Mouse (Mus musculus) hindbrain, embryonic 14.5 days (tissue): Measurements from ENCODE around the gene Zfp664. TPM values are rescaled to one million over a fixed set of nuclear protein-coding genes. Genes with fewer than 3 reads are reported as not detected.

Source experiments
- ATAC-seq: fragments of 200-750 bp; cut with Nextera tagmentation; 2 replicates; pipeline ENCODE4 v1.8.0; 2017; ENCODE audit warnings: moderate number of reproducible peaks, mild to moderate bottlenecking, moderate TSS enrichment, moderate library complexity; ENCODE audit not compliant: low FRiP score
- DNase-seq: peaks from one replicate; pipeline ENCODE4 v3.0.0-alpha.2; 2015; ENCODE audit warnings: low spot score
- H3K27ac ChIP-seq: fragments of 300-500 bp; sonication (generic); 2 replicates; pipeline ENCODE4 v1.5.1; 2014; ENCODE audit warnings: mild to moderate bottlenecking, moderate library complexity
- H3K27me3 ChIP-seq: fragments of 300-500 bp; sonication (generic); 2 replicates; pipeline ENCODE4 v1.6.1; 2014; ENCODE audit warnings: mild to moderate bottlenecking, low read length, mixed read lengths; ENCODE audit not compliant: control insufficient read depth, insufficient read depth
- H3K36me3 ChIP-seq: fragments of 300-500 bp; sonication (generic); replicated peaks from 2 replicates; pipeline ENCODE4 v1.6.1; 2014; ENCODE audit not compliant: control insufficient read depth, insufficient read depth
- H3K4me1 ChIP-seq: fragments of 300-500 bp; sonication (generic); replicated peaks from 2 replicates; pipeline ENCODE4 v1.6.1; 2014; ENCODE audit warnings: antibody characterized with exemption, low read length, mixed read lengths; ENCODE audit not compliant: control insufficient read depth, insufficient read depth
- H3K4me2 ChIP-seq: fragments of 300-500 bp; sonication (generic); replicated peaks from 2 replicates; pipeline ENCODE4 v1.6.1; 2014; ENCODE audit warnings: mild to moderate bottlenecking, moderate library complexity
- H3K4me3 ChIP-seq: fragments of 300-500 bp; sonication (generic); replicated peaks from 2 replicates; pipeline ENCODE4 v1.5.1; 2014; ENCODE audit warnings: mild to moderate bottlenecking, low read length
- H3K9ac ChIP-seq: fragments of 300-500 bp; sonication (generic); 2 replicates; pipeline ENCODE4 v1.6.1; 2014
- H3K9me3 ChIP-seq: fragments of 300-500 bp; sonication (generic); 2 replicates; pipeline ENCODE4 v1.6.1; 2016; ENCODE audit warnings: low read length; ENCODE audit not compliant: control insufficient read depth
- WGBS: fragments of 180-500 bp; shearing (Covaris S2); extraction: QIAGEN DNeasy Blood & Tissue Kit; methylation state at CpG from one replicate; pipeline ENCODE4 v1.1.7; 2014; 5-methylcytosine and 5-hydroxymethylcytosine counted together
- polyA plus RNA-seq: library from polyadenylated mRNA; unstranded; fragments of >200 nt; fragmentation: Nextera tagmentation; extraction: Ambion mirVana; gene quantifications from 2 replicates; pipeline ENCODE4 v1.2.1, GENCODE M21; 2014

The Zfp664 gene
- polyA plus RNA-seq, 1 experiment from 2014 or later: 76.3 TPM

DNA sequence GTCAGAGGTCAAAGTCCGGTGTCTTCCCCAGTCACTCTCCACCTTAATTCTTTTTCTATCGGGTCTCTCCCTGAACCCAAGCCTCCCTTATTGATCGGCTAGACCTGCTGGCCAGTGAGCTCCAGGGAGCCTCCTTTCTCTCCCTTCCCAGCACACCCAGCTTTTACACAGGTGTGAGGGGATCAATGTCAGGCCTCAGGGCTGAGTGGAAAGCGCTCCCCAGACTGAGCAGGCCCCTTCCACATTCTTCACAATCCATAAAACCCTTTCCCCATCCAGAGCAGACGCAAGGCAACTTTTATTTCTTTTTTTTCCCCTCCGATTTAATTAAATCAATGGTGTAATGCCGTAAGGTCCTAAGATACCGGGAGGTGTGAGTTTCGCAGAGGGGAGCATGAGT is 68.1 kb downstream of the Zfp664 start:
- ATAC-seq (no peak), DNase-seq (no peak)
- H3K27me3 ChIP-seq: no peaks in the 10 kb centered on the region
- H3K36me3 ChIP-seq: no peaks in the 10 kb centered on the region
- H3K27ac ChIP-seq: peak overlapping the region; percentile 53; the same call in 1 of the 2 replicates
- peaks cover 7% of the 10 kb centered on the region; the same call in 1 of the 2 replicates for H3K4me1 ChIP-seq
- 28% methylated on average over 9 of the region's 9 CpGs for WGBS
- peak overlapping the region; percentile 22; the same call in 1 of the 2 replicates for H3K9ac ChIP-seq
- no peaks in the 10 kb centered on the region for H3K9me3 ChIP-seq
- H3K4me3 ChIP-seq: no peak overlapping the region
- H3K4me2 ChIP-seq: no peak overlapping the region

DNA sequence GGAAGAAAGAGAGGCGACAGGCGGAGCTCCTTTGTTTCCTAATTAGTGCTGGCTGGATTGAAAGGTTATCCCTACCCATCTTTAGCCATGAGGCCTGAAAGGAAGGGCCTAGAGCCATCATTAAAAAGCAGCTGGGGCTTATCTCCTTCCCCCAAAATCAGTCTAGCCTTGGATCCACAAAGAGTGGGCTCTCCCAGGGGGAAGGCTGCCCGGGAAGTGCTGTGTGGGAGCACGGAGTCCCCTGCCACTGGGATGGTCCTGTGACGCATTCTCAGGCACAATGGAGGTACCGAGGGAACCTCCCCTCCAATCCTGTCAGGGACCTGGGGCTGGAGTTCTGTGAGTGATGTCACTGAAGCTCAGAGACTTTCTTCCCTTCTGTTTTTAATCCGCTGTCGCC is 68.6 kb downstream of the Zfp664 start:
- H3K27ac ChIP-seq: 0 out of 2 replicates have a peak overlapping the region, but pooled peaks have one; percentile 53
- WGBS: 9% methylated on average over 8 of the region's 8 CpGs
- no peak for ATAC-seq

DNA sequence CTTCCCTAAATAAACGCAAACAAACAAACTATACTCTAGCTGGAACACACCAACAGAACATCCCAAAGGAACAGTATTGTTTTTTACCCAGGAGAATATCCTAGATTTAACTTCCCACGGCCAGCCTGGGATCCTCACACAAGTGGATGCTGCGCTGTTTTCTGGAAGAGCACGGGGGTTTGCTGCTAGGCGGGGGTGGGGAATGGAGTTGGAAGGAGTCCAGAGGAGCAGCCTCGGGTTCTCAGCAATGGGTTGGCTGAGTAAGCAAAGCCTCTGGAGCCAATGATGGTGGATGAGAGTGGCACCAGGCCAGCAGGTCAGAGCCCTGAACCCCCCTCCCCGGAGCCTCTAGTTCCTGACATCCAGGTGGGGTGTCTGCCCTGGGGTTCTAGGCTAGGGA is 72.1 kb downstream of the Zfp664 start:
- 58% methylated on average over 7 of the region's 7 CpGs for WGBS
- Histone ChIP-seq H3K4me3 (no peak overlapping the region), H3K9ac (no peak overlapping the region), H3K36me3 (no peaks in the 10 kb centered on the region), H3K27me3 (no peaks in the 10 kb centered on the region), H3K4me2 (no peak overlapping the region), H3K9me3 (0 out of 2 replicates have a peak, but pooled peaks cover 6% of the 10 kb centered on the region), H3K4me1 (peaks cover 7% of the 10 kb centered on the region; the same call in 1 of the 2 replicates), H3K27ac (no peak overlapping the region)
- no peak for ATAC-seq
- no peak for DNase-seq

More for the DNA sequence above, 68.6 kb downstream of the Zfp664 start:
- H3K4me3 ChIP-seq: no peak overlapping the region
- no peaks in the 10 kb centered on the region for H3K9me3 ChIP-seq
- H3K4me2 ChIP-seq: no peak overlapping the region
- H3K27me3 ChIP-seq: no peaks in the 10 kb centered on the region
- H3K36me3 ChIP-seq: no peaks in the 10 kb centered on the region
- H3K4me1 ChIP-seq: peaks cover 7% of the 10 kb centered on the region; the same call in 1 of the 2 replicates
- H3K9ac ChIP-seq: peak overlapping the region; percentile 22; the same call in 1 of the 2 replicates
- DNase-seq: no peak

DNA sequence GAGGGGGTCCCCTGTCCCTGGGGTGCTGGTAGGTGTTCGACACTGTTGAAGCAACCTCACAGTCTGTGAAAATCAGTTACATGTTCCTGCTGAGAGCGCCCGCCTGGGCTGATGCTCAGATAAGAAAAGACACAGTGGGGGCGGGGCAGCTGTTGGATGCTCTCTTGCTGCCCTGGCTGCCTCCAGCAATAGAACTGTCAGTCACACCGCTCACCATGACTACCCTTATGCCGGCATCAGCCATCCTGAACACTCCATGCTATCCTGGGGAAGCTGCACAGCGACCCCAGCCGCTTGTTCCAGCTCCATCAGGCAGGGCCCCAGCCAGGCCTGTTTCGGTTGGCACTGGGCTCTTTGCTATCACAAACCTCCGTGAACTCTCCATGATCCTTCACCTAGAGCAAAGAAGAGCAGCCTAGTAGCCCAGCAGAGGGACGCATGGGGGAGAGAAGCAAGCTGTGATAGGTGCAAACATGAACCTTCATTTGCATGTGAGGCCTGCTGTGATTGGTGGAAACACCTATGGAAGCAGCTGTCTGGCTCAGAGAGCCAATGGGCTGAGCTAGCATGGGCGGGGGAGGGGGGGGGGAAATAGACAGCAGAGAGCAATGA is 80.8 kb downstream of the Zfp664 start:
- Histone ChIP-seq H3K36me3 (no peaks in the 10 kb centered on the region), H3K4me2 (no peak overlapping the region), H3K4me3 (no peak overlapping the region), H3K27ac (no peak overlapping the region), H3K9me3 (peaks cover 11% of the 10 kb centered on the region; the same call in 1 of the 2 replicates), H3K4me1 (no peaks in the 10 kb centered on the region), H3K27me3 (no peaks in the 10 kb centered on the region), H3K9ac (no peak overlapping the region)
- DNase-seq (peak; percentile 42), ATAC-seq (0 out of 2 replicates have a peak, but pooled peaks have one; percentile 48)
- WGBS: 47% methylated on average over 12 of the region's 12 CpGs

DNA sequence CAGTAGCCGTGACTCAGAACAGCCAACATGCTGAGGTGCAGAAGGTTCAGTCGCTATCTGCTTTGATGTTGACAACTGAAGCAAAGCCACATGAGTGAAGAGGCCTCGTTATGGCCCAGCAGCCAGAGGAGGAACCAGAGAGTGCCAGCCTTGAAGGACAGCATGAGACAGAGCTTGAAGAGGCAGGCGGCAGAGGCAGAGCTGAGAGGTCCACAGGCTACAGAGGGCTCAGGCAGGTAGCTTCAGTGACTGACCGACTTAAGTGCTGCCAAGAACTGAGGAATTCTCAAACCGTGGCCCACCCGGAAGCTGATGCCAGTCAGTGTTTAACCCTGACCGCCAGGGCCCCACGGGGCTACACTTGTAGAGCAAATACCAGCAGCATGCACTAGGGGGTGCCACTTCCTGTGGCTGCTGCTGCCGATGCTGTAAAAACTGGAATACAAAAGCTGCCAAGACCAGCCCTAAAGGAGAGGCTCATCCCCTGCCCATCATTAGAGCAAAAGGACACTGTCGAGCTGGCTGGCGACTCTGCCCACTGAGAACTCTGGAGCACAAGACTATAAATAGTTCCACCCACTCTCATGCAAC is 81.4 kb downstream of the Zfp664 start:
- DNase-seq: peak; percentile 40
- H3K36me3 ChIP-seq: no peaks in the 10 kb centered on the region
- H3K27me3 ChIP-seq: no peaks in the 10 kb centered on the region
- H3K4me1 ChIP-seq: no peaks in the 10 kb centered on the region
- no peak overlapping the region for H3K4me3 ChIP-seq
- ATAC-seq: no peak
- no peak overlapping the region for H3K9ac ChIP-seq
- 67% methylated on average over 12 of the region's 12 CpGs for WGBS
- H3K9me3 ChIP-seq: peaks cover 11% of the 10 kb centered on the region; the same call in 1 of the 2 replicates
- H3K27ac ChIP-seq: no peak overlapping the region
- no peak overlapping the region for H3K4me2 ChIP-seq

DNA sequence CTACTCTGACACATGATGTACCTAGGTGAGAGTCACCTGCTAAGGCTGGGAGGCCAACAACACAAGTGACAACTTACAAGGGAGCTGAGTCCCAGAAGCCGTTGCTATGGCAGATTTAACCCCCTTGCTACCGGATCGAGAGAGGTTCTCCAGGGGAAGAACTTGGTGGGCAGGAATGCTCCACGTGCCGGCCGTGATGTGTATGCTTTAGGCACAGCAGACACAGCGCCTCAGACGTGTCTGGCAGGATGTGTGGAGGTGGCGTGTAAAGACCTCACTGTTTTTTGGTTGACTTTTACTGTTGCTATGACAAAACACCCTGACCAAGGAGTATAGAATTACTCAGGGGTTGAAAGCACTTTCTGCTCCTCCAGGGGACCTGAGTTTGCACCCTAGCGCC is 81.9 kb downstream of the Zfp664 start:
- 92% methylated on average over 10 of the region's 10 CpGs for WGBS
- H3K9ac ChIP-seq: no peak overlapping the region
- DNase-seq (no peak), ATAC-seq (no peak)
- no peaks in the 10 kb centered on the region for H3K4me1 ChIP-seq
- H3K9me3 ChIP-seq: peaks cover 11% of the 10 kb centered on the region; the same call in 1 of the 2 replicates
- no peaks in the 10 kb centered on the region for H3K27me3 ChIP-seq
- no peak overlapping the region for H3K4me3 ChIP-seq
- H3K36me3 ChIP-seq: no peaks in the 10 kb centered on the region
- no peak overlapping the region for H3K27ac ChIP-seq
- no peak overlapping the region for H3K4me2 ChIP-seq

DNA sequence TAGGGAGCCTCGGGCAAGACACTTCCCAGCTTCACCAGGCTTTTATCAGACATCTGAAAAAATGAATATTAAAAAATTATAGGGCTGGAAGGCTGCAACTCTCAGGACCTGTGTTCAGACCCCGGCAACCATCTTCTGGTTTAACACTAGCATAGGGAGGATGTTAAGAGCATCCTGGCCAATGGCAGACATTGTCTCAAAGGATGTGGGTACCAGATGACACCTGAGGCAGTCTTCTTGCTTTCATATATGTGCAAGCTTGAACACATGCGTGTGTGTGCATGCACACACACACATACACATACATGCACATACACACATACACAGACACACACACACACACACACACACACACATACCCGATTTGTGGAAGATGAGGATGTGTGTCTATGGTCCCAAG is 82.6 kb downstream of the Zfp664 start:
- Histone ChIP-seq H3K4me3 (no peak overlapping the region), H3K36me3 (no peaks in the 10 kb centered on the region), H3K4me2 (no peak overlapping the region), H3K9ac (no peak overlapping the region), H3K27ac (no peak overlapping the region), H3K9me3 (peaks cover 11% of the 10 kb centered on the region; the same call in 1 of the 2 replicates), H3K4me1 (no peaks in the 10 kb centered on the region), H3K27me3 (no peaks in the 10 kb centered on the region)
- no peak for DNase-seq
- no peak for ATAC-seq
- 93% methylated on average over 4 of the region's 4 CpGs for WGBS

DNA sequence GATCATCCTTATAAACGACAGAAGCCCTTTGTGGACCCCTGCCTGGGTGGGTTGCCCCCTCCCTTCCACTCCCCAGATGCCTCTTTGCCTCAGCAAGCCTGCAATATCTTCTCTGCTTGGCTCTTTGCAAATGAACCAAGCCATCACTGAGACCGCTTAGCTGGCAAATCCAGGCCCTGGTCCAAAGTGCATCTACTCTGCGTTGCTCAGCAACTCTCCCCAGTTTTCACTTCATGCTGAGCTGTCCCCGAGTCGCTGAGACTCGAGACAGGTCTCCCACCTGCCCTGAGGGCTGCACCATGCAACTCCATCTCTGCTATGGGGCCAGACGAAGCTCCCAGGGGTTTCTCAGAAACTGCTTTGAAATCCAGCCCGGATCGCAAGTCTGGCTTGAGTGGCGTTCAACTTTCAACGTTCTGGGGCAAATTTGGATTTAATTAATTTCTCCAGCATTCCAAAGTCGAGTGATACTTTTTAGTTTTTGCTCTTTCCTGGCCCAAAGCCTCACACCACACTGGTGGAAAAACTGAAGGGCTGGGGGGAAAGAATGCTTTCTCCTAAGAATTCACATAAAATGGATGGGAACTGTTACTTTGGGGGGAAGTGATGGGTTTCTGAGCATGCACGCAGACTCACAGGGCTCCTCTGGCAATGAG is 88.3 kb downstream of the Zfp664 start:
- H3K36me3 ChIP-seq: no peaks in the 10 kb centered on the region
- no peak; the same call in 1 of the 2 replicates for ATAC-seq
- 53% methylated on average over 13 of the region's 13 CpGs for WGBS
- H3K4me3 ChIP-seq: no peak overlapping the region
- no peaks in the 10 kb centered on the region for H3K27me3 ChIP-seq
- no peak for DNase-seq
- H3K4me2 ChIP-seq: no peak overlapping the region
- 0 out of 2 replicates have a peak overlapping the region, but pooled peaks have one; percentile 29 for H3K27ac ChIP-seq
- H3K9ac ChIP-seq: no peak overlapping the region
- peaks cover 11% of the 10 kb centered on the region; the same call in 1 of the 2 replicates for H3K9me3 ChIP-seq
- H3K4me1 ChIP-seq: no peaks in the 10 kb centered on the region; the same call in 1 of the 2 replicates

DNA sequence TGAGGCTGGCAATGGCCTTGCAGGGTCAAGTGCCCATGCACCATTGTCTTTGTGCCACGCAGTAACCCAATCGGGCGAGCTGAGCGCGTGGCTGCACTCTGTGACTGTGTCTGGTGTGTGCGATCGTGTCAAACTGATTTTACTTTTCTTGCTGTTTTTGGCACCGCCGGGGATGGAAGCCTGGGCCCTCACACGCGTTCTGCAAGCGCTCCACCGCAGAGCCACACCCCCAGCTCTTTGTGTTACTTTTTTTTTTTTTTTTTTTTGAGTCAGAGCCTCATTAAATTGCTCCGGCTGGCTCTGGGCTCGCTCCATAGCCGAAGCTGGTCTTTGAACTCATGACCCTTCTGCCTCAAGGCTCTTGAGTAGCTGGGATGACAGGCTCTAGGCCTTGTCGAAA is 88.8 kb downstream of the Zfp664 start:
- peaks cover 11% of the 10 kb centered on the region; the same call in 1 of the 2 replicates for H3K9me3 ChIP-seq
- H3K4me2 ChIP-seq: no peak overlapping the region
- no peaks in the 10 kb centered on the region for H3K36me3 ChIP-seq
- 0 out of 2 replicates have a peak overlapping the region, but pooled peaks have one; percentile 29 for H3K27ac ChIP-seq
- H3K4me1 ChIP-seq: no peaks in the 10 kb centered on the region; the same call in 1 of the 2 replicates
- DNase-seq (no peak), ATAC-seq (no peak)
- 56% methylated on average over 17 of the region's 17 CpGs for WGBS
- no peak overlapping the region for H3K4me3 ChIP-seq
- H3K27me3 ChIP-seq: no peaks in the 10 kb centered on the region
- no peak overlapping the region for H3K9ac ChIP-seq
